Mouse (Mus musculus) erythroblast, adult 5-6 weeks (primary cell): ENCODE measurements around the gene P4ha1. TPM values are rescaled to one million over a fixed set of nuclear protein-coding genes. Genes with fewer than 3 reads are reported as not detected.

Experiments
- ATAC-seq: replicated peaks from 2 replicates; pipeline ENCODE4 v1.8.0; 2016; ENCODE audit warnings: moderate number of reproducible peaks, mild to moderate bottlenecking, moderate TSS enrichment, inconsistent platforms; ENCODE audit not compliant: poor library complexity, low FRiP score, severe bottlenecking
- total RNA-seq, 2 experiments: library from RNA; stranded (forward) in 1 of 2; stranded (reverse) in 1 of 2; fragments of 150-400 nt in 1 of 2; fragments of 200-764, 138-1000 nt in 1 of 2; gene quantifications; 2 replicates each; pipeline versions ENCODE4 v1.2.3 to v1.2.4; 2015 to 2017; ENCODE audit warnings: low replicate concordance in 2 of 2

The P4ha1 gene
- total RNA-seq, 2 experiments from 2014 or later: 3.5 to 12.3 TPM

- no peak for ATAC-seq
Measured at GRCm38 (mm10) chr10:59419516-59419915, 96.4 kb downstream of the P4ha1 start.

Other genes starting within 250 kb of the P4ha1 start
- 1.7 and 2.3 TPM in 2 replicates for gene Sept10, start 101.4 kb upstream of the P4ha1 start, total RNA-seq (2015; ENCODE audit: low replicate concordance)
- 3.2 and 4.8 TPM in 2 replicates for gene Sept10, start 101.4 kb upstream of the P4ha1 start, total RNA-seq (2017; ENCODE audit: low replicate concordance)
- gene Sowahc, start 101.3 kb upstream of the P4ha1 start, total RNA-seq (2015; ENCODE audit: low replicate concordance): 5.6 and 6.5 TPM in 2 replicates
- 3.9 and 5.9 TPM in 2 replicates for gene Sowahc, start 101.3 kb upstream of the P4ha1 start, total RNA-seq (2017; ENCODE audit: low replicate concordance)
- 2.3 and 13.4 TPM in 2 replicates for gene Gm10273, start 72.3 kb downstream of the P4ha1 start, total RNA-seq (2015; ENCODE audit: low replicate concordance)
- gene Gm10273, start 72.3 kb downstream of the P4ha1 start, total RNA-seq (2017; ENCODE audit: low replicate concordance): 14.7 and 49.6 TPM in 2 replicates
- not detected in 2 replicates for gene Pla2g12b, start 80.4 kb downstream of the P4ha1 start, total RNA-seq (2015; ENCODE audit: low replicate concordance)
- not detected in 2 replicates for gene Pla2g12b, start 80.4 kb downstream of the P4ha1 start, total RNA-seq (2017; ENCODE audit: low replicate concordance)
- gene Oit3, start 118.5 kb downstream of the P4ha1 start, total RNA-seq (2015; ENCODE audit: low replicate concordance): not detected in 2 replicates
- not detected in 2 replicates for gene Oit3, start 118.5 kb downstream of the P4ha1 start, total RNA-seq (2017; ENCODE audit: low replicate concordance)